Mouse (Mus musculus) E14TG2a.4 (cell line): ENCODE results near the gene Slc25a19.

Experiments used
- H3K27me3 ChIP-seq: 2 replicates; pipeline ENCODE4 v1.6.1; 2014; ENCODE audit warnings: low read length, control low read depth; ENCODE audit not compliant: insufficient read depth
- H3K36me3 ChIP-seq: 2 replicates; pipeline ENCODE4 v1.6.1; 2014; ENCODE audit warnings: low read length, control low read depth; ENCODE audit not compliant: insufficient read depth
- H3K4me1 ChIP-seq: replicated peaks from 2 replicates; pipeline ENCODE4 v1.6.1; 2014; ENCODE audit warnings: low read depth, low read length, control low read depth
- H3K4me3 ChIP-seq: replicated peaks from 2 replicates; pipeline ENCODE4 v1.5.1; 2014; ENCODE audit warnings: mild to moderate bottlenecking, low read length
- H3K9me3 ChIP-seq: 2 replicates; pipeline ENCODE4 v1.6.1; 2014; ENCODE audit warnings: low read length, control low read depth
- CTCF ChIP-seq: conservative IDR thresholded peaks from 2 replicates; pipeline ENCODE4 v1.5.1; 2014; ENCODE audit warnings: low read length
- NANOG ChIP-seq: IDR thresholded peaks from 2 replicates; pipeline ENCODE4 v1.6.1; 2014; ENCODE audit warnings: borderline replicate concordance, low read length, mixed read lengths
- POU5F1 ChIP-seq: IDR thresholded peaks from 2 replicates; pipeline ENCODE4 v1.6.1; 2014; ENCODE audit warnings: low read length, borderline replicate concordance

Gene Slc25a19

DNA sequence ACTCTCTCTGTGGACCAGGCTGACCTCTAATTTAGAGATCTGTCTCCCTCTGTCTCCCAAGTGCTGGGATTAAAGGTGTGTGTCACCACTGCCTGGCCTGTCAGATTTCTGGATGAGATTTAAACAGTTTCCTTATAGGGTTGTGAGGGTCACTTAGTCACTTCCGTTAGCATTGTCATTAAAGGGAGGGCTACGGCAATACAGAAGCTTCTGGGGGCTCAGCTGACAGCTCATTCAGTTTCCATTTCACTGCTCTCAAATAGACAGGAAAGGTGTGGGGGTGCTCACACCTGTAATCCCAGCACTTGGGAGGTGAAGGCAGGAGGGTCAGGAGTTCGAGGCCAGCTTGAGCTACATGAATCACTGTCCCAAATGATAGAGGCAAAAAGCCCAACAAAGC is 8.9 kb upstream of the Slc25a19 start:
- H3K36me3 ChIP-seq = 0 out of 2 replicates have a peak, but pooled peaks cover 4% of the 10 kb centered on the region
- no peak for TF ChIP-seq CTCF
- TF ChIP-seq NANOG = no peak
- no peak for TF ChIP-seq POU5F1
- no peak overlapping the region for H3K4me3 ChIP-seq
- H3K4me1 ChIP-seq = peaks cover 85% of the 10 kb centered on the region
- no peaks in the 10 kb centered on the region for H3K27me3 ChIP-seq
- no peaks in the 10 kb centered on the region for H3K9me3 ChIP-seq

DNA sequence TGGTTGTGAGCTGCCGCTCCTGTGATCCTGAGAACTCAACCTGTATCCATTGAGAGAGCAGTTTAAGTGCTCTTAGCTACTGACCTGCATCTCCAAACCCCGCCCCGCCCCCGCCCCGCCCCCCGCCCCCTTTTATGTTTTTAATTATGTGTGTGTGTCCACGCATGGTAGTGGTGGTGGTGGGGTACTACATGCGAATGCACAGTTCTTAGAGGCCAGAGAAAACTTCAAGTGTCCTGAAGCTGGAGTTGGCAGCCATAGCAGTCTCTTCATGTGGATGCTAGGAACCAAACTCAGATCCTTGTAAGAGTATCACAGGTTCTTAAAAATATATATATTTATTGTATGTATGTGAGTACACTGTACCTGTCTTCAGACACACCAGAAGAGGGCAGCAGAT is 7.4 kb upstream of the Slc25a19 start:
- Histone ChIP-seq H3K4me3 (no peak overlapping the region), H3K27me3 (no peaks in the 10 kb centered on the region), H3K9me3 (no peaks in the 10 kb centered on the region), H3K4me1 (peaks cover 86% of the 10 kb centered on the region), H3K36me3 (no peaks in the 10 kb centered on the region)
- TF ChIP-seq POU5F1 (no peak), NANOG (no peak), CTCF (no peak)

DNA sequence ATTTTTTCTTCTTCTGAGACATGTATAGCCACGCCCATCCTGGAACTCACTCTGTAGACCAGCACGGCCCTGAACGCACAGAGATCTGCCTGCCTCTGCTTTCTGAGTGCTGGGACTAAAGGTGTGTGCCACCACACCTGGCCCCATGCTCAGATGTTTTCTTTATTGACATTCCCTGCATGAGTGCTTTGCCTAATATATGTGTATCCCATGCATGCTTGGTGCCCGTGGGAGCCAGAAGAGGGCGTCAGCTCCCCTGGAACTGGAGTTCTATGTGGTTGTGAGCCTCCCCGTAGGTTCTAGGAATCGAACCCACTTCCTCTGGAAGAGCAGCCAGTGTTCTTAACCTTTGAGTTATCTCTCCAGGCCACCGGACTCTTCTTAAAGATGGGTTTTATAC is 6.9 kb upstream of the Slc25a19 start:
- no peaks in the 10 kb centered on the region for H3K9me3 ChIP-seq
- no peaks in the 10 kb centered on the region for H3K27me3 ChIP-seq
- TF ChIP-seq NANOG (no peak), CTCF (0 out of 2 replicates have a peak, but pooled peaks have one; percentile 8), POU5F1 (no peak)
- peaks cover 86% of the 10 kb centered on the region for H3K4me1 ChIP-seq
- no peak overlapping the region for H3K4me3 ChIP-seq
- no peaks in the 10 kb centered on the region for H3K36me3 ChIP-seq

DNA sequence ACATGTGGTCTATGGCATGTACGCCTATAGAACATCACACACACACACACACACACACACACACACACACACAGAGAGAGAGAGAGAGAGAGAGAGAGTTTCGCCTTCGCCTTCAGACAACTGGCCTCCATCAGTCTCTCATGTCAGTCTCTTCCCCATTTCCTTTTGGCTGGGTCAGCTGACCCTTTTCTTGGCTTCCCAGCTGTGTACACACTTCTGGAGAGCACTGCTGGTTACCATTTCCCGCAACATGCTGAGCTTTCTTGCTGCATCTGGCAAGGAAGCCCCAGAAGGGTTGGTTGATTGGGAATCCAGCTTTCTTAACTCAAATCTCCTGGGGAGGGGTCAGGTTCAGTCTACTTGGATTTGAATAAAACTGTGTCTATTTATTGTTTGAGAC is 6.0 kb upstream of the Slc25a19 start:
- no peak overlapping the region for H3K4me3 ChIP-seq
- H3K9me3 ChIP-seq = no peaks in the 10 kb centered on the region
- H3K27me3 ChIP-seq = no peaks in the 10 kb centered on the region
- no peaks in the 10 kb centered on the region for H3K36me3 ChIP-seq
- TF ChIP-seq CTCF (no peak), NANOG (no peak), POU5F1 (no peak)
- peaks cover 83% of the 10 kb centered on the region for H3K4me1 ChIP-seq

DNA sequence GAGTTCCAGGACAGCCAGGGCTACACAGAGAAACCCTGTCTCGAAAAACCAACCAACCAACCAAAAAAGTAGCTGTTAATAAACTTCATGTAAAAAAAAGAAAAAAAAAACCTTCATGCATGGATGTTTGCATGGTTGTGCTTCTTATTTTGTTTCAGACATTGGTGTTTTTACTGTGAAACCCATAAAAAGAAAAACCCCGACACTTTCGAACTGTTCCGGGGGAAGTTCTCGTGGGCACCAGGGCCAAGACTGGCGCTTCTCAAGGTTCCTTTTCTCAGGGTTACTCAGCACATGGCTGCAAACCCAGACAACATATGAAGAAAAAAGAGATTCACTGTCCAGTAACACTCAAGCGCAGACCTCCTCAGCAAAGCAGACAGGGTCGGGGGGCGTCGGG is 4.8 kb upstream of the Slc25a19 start:
- no peaks in the 10 kb centered on the region for H3K27me3 ChIP-seq

DNA sequence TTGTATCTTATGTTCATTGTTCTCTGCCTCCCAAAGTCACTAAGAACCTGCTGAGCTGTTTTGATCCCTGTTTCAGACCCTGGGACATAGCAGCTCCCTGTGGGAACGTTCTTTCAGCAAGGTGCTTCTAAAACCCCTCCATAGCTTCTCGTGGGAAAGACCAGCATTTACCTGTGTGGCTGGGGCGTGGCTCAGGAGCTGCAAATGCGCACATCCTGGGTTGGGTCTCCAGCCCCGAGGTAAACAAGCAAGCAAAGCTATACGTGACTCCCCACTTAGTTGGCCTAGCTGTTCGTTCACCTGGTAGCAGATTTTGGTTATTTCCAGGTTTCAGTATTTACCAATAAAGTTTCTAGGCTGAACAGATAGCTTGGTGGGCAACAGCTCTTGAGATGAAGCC is 4.2 kb upstream of the Slc25a19 start:
- no peaks in the 10 kb centered on the region for H3K27me3 ChIP-seq
- H3K4me1 ChIP-seq = peaks cover 71% of the 10 kb centered on the region
- no peaks in the 10 kb centered on the region for H3K9me3 ChIP-seq
- peak overlapping the region; percentile 3; the same call in 1 of the 2 replicates for H3K4me3 ChIP-seq
- TF ChIP-seq NANOG = no peak
- TF ChIP-seq POU5F1 = no peak
- no peak for TF ChIP-seq CTCF
- no peaks in the 10 kb centered on the region for H3K36me3 ChIP-seq

More for the DNA sequence above, 4.8 kb upstream of the Slc25a19 start:
- no peaks in the 10 kb centered on the region for H3K36me3 ChIP-seq
- TF ChIP-seq POU5F1 (no peak), NANOG (no peak), CTCF (no peak)
- H3K9me3 ChIP-seq = no peaks in the 10 kb centered on the region
- H3K4me1 ChIP-seq = peaks cover 73% of the 10 kb centered on the region
- H3K4me3 ChIP-seq = no peak overlapping the region

DNA sequence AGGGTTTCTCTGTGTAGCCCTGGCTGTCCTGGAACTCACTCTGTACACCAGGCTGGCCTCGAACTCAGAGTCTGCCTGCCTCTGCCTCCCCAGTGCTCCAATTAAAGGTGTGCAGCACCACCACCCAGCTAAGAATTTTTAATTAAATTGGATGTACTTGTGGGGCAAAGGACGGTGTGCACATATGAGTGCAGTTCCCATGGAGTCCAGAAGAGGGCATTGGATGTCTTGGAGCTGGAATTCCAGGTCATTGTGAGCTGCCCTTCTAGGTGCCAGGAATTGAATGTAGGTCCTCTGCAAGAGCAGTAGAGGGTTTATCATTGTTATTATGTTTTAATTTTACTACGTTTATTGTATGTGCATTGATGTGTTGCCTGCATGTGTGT is 3.4 kb upstream of the Slc25a19 start:
- peak overlapping the region; percentile 55 for H3K4me3 ChIP-seq
- no peaks in the 10 kb centered on the region for H3K9me3 ChIP-seq

DNA sequence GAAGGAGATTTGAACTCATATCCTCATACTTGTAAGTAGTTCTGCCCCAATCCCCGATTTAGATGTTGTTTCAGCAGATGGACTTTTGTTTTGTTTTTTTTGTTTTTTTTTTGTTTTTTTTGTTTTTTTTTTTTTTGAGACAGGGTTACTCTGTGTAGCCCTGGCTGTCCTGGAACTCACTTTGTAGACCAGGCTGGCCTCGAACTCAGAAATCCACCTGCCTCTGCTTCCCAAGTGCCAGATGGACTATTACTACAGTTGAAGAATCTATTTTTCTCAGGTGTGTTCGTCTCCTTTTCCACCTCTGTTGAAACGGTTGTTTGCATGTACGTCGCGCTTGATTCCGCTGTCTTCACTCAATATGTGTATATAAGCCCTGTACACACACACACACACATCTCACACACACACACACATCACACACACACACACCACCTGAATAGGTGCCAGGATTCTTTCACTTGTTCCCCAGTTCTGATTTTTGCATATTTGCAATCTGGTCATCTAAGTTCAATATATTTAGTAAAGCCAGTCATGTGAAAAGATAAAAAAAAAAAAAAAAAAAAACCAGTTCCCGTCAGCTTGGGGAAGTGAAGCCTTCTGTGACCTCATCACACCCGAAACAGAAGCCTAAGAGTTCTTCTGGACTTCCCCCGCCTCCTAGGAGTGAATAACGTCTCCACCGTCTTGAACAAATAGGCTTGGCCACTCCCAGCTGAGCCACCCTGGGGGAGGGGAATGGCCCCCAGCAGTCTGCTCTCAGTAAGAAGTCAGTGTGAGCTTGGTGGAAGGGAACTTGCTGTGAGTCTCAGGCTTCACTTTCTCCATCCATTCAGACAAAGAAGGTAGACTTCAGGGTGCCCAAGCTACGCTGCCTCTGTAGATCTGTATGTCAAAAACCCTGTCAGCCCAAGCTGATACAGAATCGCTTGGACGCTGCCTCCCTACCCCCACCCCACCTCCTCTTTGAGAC is 2.7 kb upstream of the Slc25a19 start:
- Histone ChIP-seq H3K9me3 (no peaks in the 10 kb centered on the region), H3K4me1 (peaks cover 76% of the 10 kb centered on the region), H3K27me3 (no peaks in the 10 kb centered on the region), H3K36me3 (peaks cover 5% of the 10 kb centered on the region), H3K4me3 (peak overlapping the region; percentile 55)
- TF ChIP-seq CTCF (no peak), NANOG (no peak), POU5F1 (no peak)

More for the DNA sequence above, 3.4 kb upstream of the Slc25a19 start:
- peaks cover 72% of the 10 kb centered on the region for H3K4me1 ChIP-seq
- no peaks in the 10 kb centered on the region for H3K27me3 ChIP-seq
- TF ChIP-seq POU5F1 (no peak), CTCF (peak; percentile 75), NANOG (no peak)
- H3K36me3 ChIP-seq = no peaks in the 10 kb centered on the region
